Mouse (Mus musculus): Measurements from ENCODE around the gene Gm43951. TPM values are rescaled to one million over a fixed set of nuclear protein-coding genes. Genes with fewer than 3 reads are reported as not detected.

Gm43951 gene
- 0.52 and 0.84 TPM in 2 replicates for polyA plus RNA-seq (2015; fragmentation: Nextera tagmentation; extraction: Ambion mirVana)

GRCm38 (mm10) chr11:72206341-72207203 is at the start of gene Gm43951:
Gene Gm43951, minus strand, starts transcription at chr11:72206840.
- no peaks in the 10 kb centered on the region for H3K27me3 ChIP-seq
- H3K4me2 ChIP-seq, result peak within 1 kb of the TSS; percentile 87
- WGBS, result under 1% methylated on average over 43 of the region's 43 CpGs
- H3K4me3 ChIP-seq, result peak within 1 kb of the TSS; percentile 71
- ATAC-seq (ENCODE audit: insufficient number of reproducible peaks, insufficient read depth, low FRiP score, low TSS enrichment, low read depth), result peak; percentile 22; the same call in 1 of the 2 replicates
- peaks cover 29% of the 10 kb centered on the region for H3K36me3 ChIP-seq
- peak within 1 kb of the TSS; percentile 71 for H3K27ac ChIP-seq
- H3K9ac ChIP-seq, result peak within 1 kb of the TSS; percentile 87
- H3K4me1 ChIP-seq, result peaks cover 30% of the 10 kb centered on the region
- no peaks in the 10 kb centered on the region for H3K9me3 ChIP-seq

- Histone ChIP-seq H3K4me2 (no peak overlapping the region), H3K36me3 (no peaks in the 10 kb centered on the region), H3K9ac (no peak overlapping the region), H3K27me3 (no peaks in the 10 kb centered on the region), H3K9me3 (no peaks in the 10 kb centered on the region), H3K27ac (no peak overlapping the region), H3K4me1 (no peaks in the 10 kb centered on the region), H3K4me3 (no peak overlapping the region)
- ATAC-seq (ENCODE audit: insufficient number of reproducible peaks, insufficient read depth, low FRiP score, low TSS enrichment, low read depth), result no peak
- WGBS, result 74% methylated on average over 2 of the region's 2 CpGs
Observed at GRCm38 (mm10) chr11:72256441-72256840, 49.8 kb upstream of the Gm43951 start.

DNA sequence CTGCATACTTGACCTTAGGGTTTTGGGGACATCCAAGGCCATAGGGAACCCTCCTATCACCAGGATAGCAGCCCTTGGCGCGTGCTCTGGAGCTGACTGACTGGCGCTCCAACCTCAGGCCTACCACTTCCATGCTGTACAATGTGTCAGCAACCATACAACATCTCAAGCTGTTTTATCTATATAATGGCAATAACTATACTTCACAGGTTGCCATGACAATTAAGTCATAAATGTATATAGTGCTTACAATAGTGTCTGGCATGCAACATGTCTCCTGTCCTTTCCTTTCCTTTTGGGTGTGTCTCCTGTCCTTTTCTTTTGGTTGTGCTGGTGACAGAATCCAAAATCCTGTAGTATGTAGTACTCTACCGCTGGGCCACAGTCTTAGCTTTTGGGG is 49.0 kb upstream of the Gm43951 start:
- Histone ChIP-seq H3K4me1 (no peaks in the 10 kb centered on the region), H3K4me3 (no peak overlapping the region), H3K36me3 (no peaks in the 10 kb centered on the region), H3K27me3 (0 out of 2 replicates have a peak, but pooled peaks cover under 1% of the 10 kb centered on the region), H3K27ac (no peak overlapping the region), H3K9ac (no peak overlapping the region), H3K4me2 (no peak overlapping the region), H3K9me3 (no peaks in the 10 kb centered on the region)
- ATAC-seq (ENCODE audit: insufficient number of reproducible peaks, insufficient read depth, low FRiP score, low TSS enrichment, low read depth), result no peak
- WGBS, result 89% methylated on average over 4 of the region's 4 CpGs

DNA sequence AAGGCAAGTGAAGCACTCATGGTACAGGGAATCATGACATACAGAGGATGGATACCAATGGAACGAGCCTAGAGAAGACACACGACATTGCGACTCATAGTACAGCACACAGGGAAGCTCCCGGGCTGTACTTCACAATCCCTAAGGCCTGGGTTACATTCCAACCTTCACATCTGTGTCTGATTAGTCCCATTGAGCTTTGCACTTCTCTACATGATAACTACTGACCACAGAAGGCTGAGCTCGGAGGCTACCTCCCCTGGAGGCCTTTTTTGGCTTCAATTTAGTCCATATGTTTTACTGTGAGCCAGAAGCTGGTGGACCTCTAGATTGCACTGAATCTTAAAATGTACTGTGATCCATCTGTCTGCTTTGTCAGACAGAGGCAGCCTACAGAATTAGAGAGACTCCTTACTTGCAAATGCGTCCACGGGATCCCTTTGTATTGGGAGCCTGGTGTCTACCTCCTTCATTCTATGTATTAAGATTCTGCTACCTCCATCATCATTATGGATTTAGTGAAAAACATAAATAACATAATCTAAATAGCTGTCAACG is 38.6 kb upstream of the Gm43951 start:
- Histone ChIP-seq H3K4me1 (peaks cover 7% of the 10 kb centered on the region; the same call in 1 of the 2 replicates), H3K4me3 (no peak overlapping the region), H3K27ac (no peak overlapping the region), H3K9ac (no peak overlapping the region), H3K4me2 (no peak overlapping the region), H3K9me3 (no peaks in the 10 kb centered on the region), H3K27me3 (0 out of 2 replicates have a peak, but pooled peaks cover 1% of the 10 kb centered on the region), H3K36me3 (no peaks in the 10 kb centered on the region)
- ATAC-seq (ENCODE audit: insufficient number of reproducible peaks, insufficient read depth, low FRiP score, low TSS enrichment, low read depth), result no peak
- WGBS, result 39% methylated on average over 8 of the region's 8 CpGs

- Histone ChIP-seq H3K4me2 (no peak overlapping the region), H3K4me3 (no peak overlapping the region), H3K4me1 (peaks cover 3% of the 10 kb centered on the region; the same call in 1 of the 2 replicates), H3K9ac (no peak overlapping the region), H3K27me3 (no peaks in the 10 kb centered on the region), H3K9me3 (no peaks in the 10 kb centered on the region), H3K36me3 (no peaks in the 10 kb centered on the region), H3K27ac (no peak overlapping the region)
- no peak for ATAC-seq (ENCODE audit: insufficient number of reproducible peaks, insufficient read depth, low FRiP score, low TSS enrichment, low read depth)
- WGBS, result 72% methylated on average over 4 of the region's 4 CpGs
Observed at GRCm38 (mm10) chr11:72240062-72240860, 33.6 kb upstream of the Gm43951 start.

- H3K4me2 ChIP-seq, result no peak overlapping the region
- H3K4me3 ChIP-seq, result no peak overlapping the region
- WGBS, result 67% methylated on average over 5 of the region's 5 CpGs
- no peaks in the 10 kb centered on the region for H3K9me3 ChIP-seq
- H3K27me3 ChIP-seq, result no peaks in the 10 kb centered on the region
- H3K36me3 ChIP-seq, result no peaks in the 10 kb centered on the region
- H3K27ac ChIP-seq, result no peak overlapping the region
- no peak for ATAC-seq (ENCODE audit: insufficient number of reproducible peaks, insufficient read depth, low FRiP score, low TSS enrichment, low read depth)
- no peak overlapping the region for H3K9ac ChIP-seq
- no peaks in the 10 kb centered on the region for H3K4me1 ChIP-seq
Observed at GRCm38 (mm10) chr11:72234013-72234412, 27.4 kb upstream of the Gm43951 start.

- Histone ChIP-seq H3K27ac (no peak overlapping the region), H3K4me1 (no peaks in the 10 kb centered on the region), H3K9me3 (no peaks in the 10 kb centered on the region), H3K27me3 (no peaks in the 10 kb centered on the region), H3K4me2 (no peak overlapping the region), H3K9ac (no peak overlapping the region), H3K36me3 (no peaks in the 10 kb centered on the region), H3K4me3 (no peak overlapping the region)
- WGBS, result 50% methylated on average over 1 of the region's 1 CpGs
- no peak for ATAC-seq (ENCODE audit: insufficient number of reproducible peaks, insufficient read depth, low FRiP score, low TSS enrichment, low read depth)
Observed at GRCm38 (mm10) chr11:72232991-72233390, 26.4 kb upstream of the Gm43951 start.

DNA sequence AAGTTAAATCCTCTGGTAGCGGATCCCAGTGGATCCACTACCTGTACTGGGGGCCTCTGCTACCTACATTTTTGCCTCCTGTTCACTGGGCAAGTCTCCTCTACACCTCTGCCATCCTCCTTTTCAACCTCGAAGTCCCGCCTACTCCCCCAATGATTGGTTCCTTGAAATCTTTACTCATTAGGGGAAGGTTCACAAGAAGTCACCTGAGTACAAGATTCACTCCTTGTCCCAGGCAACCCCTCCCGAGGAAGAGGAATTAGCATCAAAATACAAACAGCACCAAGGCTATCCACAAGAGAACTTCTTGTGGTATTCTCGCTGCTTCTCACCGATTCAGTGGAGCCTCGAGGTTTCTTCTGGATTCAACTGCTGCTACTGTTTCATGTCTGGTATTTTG is 25.4 kb upstream of the Gm43951 start:
- Histone ChIP-seq H3K27me3 (no peaks in the 10 kb centered on the region), H3K27ac (no peak overlapping the region), H3K4me2 (no peak overlapping the region), H3K9me3 (no peaks in the 10 kb centered on the region), H3K9ac (no peak overlapping the region), H3K4me3 (no peak overlapping the region), H3K36me3 (no peaks in the 10 kb centered on the region), H3K4me1 (no peaks in the 10 kb centered on the region)
- no peak for ATAC-seq (ENCODE audit: insufficient number of reproducible peaks, insufficient read depth, low FRiP score, low TSS enrichment, low read depth)
- 87% methylated on average over 7 of the region's 7 CpGs for WGBS

- no peaks in the 10 kb centered on the region for H3K36me3 ChIP-seq
- 93% methylated on average over 4 of the region's 4 CpGs for WGBS
- no peak overlapping the region for H3K27ac ChIP-seq
- no peaks in the 10 kb centered on the region for H3K27me3 ChIP-seq
- H3K4me2 ChIP-seq, result no peak overlapping the region
- no peak overlapping the region for H3K9ac ChIP-seq
- H3K4me1 ChIP-seq, result peaks cover 8% of the 10 kb centered on the region; the same call in 1 of the 2 replicates
- no peak overlapping the region for H3K4me3 ChIP-seq
- no peak for ATAC-seq (ENCODE audit: insufficient number of reproducible peaks, insufficient read depth, low FRiP score, low TSS enrichment, low read depth)
- no peaks in the 10 kb centered on the region for H3K9me3 ChIP-seq
Observed at GRCm38 (mm10) chr11:72228513-72228912, 21.9 kb upstream of the Gm43951 start.

- 85% methylated on average over 6 of the region's 6 CpGs for WGBS
- no peaks in the 10 kb centered on the region for H3K27me3 ChIP-seq
Observed at GRCm38 (mm10) chr11:72226901-72227300, 20.3 kb upstream of the Gm43951 start.

GRCm38 (mm10) chr11:72226020-72226791 is 19.6 kb upstream of the Gm43951 start:
- Histone ChIP-seq H3K4me3 (no peak overlapping the region), H3K27ac (no peak overlapping the region), H3K4me2 (no peak overlapping the region), H3K27me3 (no peaks in the 10 kb centered on the region), H3K9ac (no peak overlapping the region), H3K4me1 (peaks cover 8% of the 10 kb centered on the region; the same call in 1 of the 2 replicates), H3K36me3 (no peaks in the 10 kb centered on the region), H3K9me3 (no peaks in the 10 kb centered on the region)
- no peak for ATAC-seq (ENCODE audit: insufficient number of reproducible peaks, insufficient read depth, low FRiP score, low TSS enrichment, low read depth)
- WGBS, result 38% methylated on average over 10 of the region's 10 CpGs

More at GRCm38 (mm10) chr11:72226901-72227300, 20.3 kb upstream of the Gm43951 start:
- Histone ChIP-seq H3K9ac (no peak overlapping the region), H3K9me3 (no peaks in the 10 kb centered on the region), H3K36me3 (no peaks in the 10 kb centered on the region), H3K4me1 (peaks cover 8% of the 10 kb centered on the region; the same call in 1 of the 2 replicates), H3K27ac (no peak overlapping the region), H3K4me3 (no peak overlapping the region), H3K4me2 (no peak overlapping the region)
- no peak for ATAC-seq (ENCODE audit: insufficient number of reproducible peaks, insufficient read depth, low FRiP score, low TSS enrichment, low read depth)

Measured in embryonic facial prominence, embryonic 13.5 days (tissue).